Mouse (Mus musculus): Measurements from ENCODE around the gene Dusp8. TPM values are rescaled to one million over a fixed set of nuclear protein-coding genes. Genes with fewer than 3 reads are reported as not detected.

The Dusp8 gene
- polyA plus RNA-seq, 1 experiment from 2014 or later = 2.6 TPM

Other genes starting within 250 kb of the Dusp8 start
- 37.7 and 41.9 TPM in 2 replicates for gene Tollip, start 177.3 kb downstream of the Dusp8 start, polyA plus RNA-seq (2014; fragmentation: Nextera tagmentation; extraction: Ambion mirVana)
- gene Brsk2, start 146.1 kb downstream of the Dusp8 start, polyA plus RNA-seq (2014; fragmentation: Nextera tagmentation; extraction: Ambion mirVana) = 0.34 and 0.61 TPM in 2 replicates
- gene Mob2, start 34.8 kb downstream of the Dusp8 start, polyA plus RNA-seq (2014; fragmentation: Nextera tagmentation; extraction: Ambion mirVana) = 63.1 and 67.1 TPM in 2 replicates
- gene Gm45618, start 24.9 kb upstream of the Dusp8 start, polyA plus RNA-seq (2014; fragmentation: Nextera tagmentation; extraction: Ambion mirVana) = not detected in 2 replicates
- not detected in 2 replicates for gene Gm39115, start 40.2 kb upstream of the Dusp8 start, polyA plus RNA-seq (2014; fragmentation: Nextera tagmentation; extraction: Ambion mirVana)
- not detected in 2 replicates for gene Gm45337, start 48.8 kb upstream of the Dusp8 start, polyA plus RNA-seq (2014; fragmentation: Nextera tagmentation; extraction: Ambion mirVana)
- not detected in 2 replicates for gene Gm29735, start 61.3 kb upstream of the Dusp8 start, polyA plus RNA-seq (2014; fragmentation: Nextera tagmentation; extraction: Ambion mirVana)
- not detected in 2 replicates for gene Gm4553, start 69.9 kb upstream of the Dusp8 start, polyA plus RNA-seq (2014; fragmentation: Nextera tagmentation; extraction: Ambion mirVana)
- gene Krtap5-2, start 80.2 kb upstream of the Dusp8 start, polyA plus RNA-seq (2014; fragmentation: Nextera tagmentation; extraction: Ambion mirVana) = not detected in 2 replicates
- not detected in 2 replicates for gene Gm10153, start 94.5 kb upstream of the Dusp8 start, polyA plus RNA-seq (2014; fragmentation: Nextera tagmentation; extraction: Ambion mirVana)
- gene Krtap5-3, start 105.5 kb upstream of the Dusp8 start, polyA plus RNA-seq (2014; fragmentation: Nextera tagmentation; extraction: Ambion mirVana) = not detected in 2 replicates
- gene Gm7579, start 116.0 kb upstream of the Dusp8 start, polyA plus RNA-seq (2014; fragmentation: Nextera tagmentation; extraction: Ambion mirVana) = not detected in 2 replicates
- not detected in 2 replicates for gene Krtap5-5, start 134.1 kb upstream of the Dusp8 start, polyA plus RNA-seq (2014; fragmentation: Nextera tagmentation; extraction: Ambion mirVana)
- gene Gm40460, start 145.2 kb upstream of the Dusp8 start, polyA plus RNA-seq (2014; fragmentation: Nextera tagmentation; extraction: Ambion mirVana) = not detected in 2 replicates
- gene Gm2431, start 162.5 kb upstream of the Dusp8 start, polyA plus RNA-seq (2014; fragmentation: Nextera tagmentation; extraction: Ambion mirVana) = not detected in 2 replicates
- gene Gm4559, start 178.5 kb upstream of the Dusp8 start, polyA plus RNA-seq (2014; fragmentation: Nextera tagmentation; extraction: Ambion mirVana) = not detected in 2 replicates
- gene Krtap5-1, start 201.3 kb upstream of the Dusp8 start, polyA plus RNA-seq (2014; fragmentation: Nextera tagmentation; extraction: Ambion mirVana) = not detected in 2 replicates
- not detected in 2 replicates for gene Krtap5-4, start 207.7 kb upstream of the Dusp8 start, polyA plus RNA-seq (2014; fragmentation: Nextera tagmentation; extraction: Ambion mirVana)

Data from liver, embryonic 11.5 days (tissue).